Mouse (Mus musculus): ENCODE measurements at regions not wholly inside any gene's neighbourhood (a gene's known extent, or its start where the extent isn't known, plus 50 kb on each side); places are given as distances from the start of the nearest gene placed in this dataset.

DNA sequence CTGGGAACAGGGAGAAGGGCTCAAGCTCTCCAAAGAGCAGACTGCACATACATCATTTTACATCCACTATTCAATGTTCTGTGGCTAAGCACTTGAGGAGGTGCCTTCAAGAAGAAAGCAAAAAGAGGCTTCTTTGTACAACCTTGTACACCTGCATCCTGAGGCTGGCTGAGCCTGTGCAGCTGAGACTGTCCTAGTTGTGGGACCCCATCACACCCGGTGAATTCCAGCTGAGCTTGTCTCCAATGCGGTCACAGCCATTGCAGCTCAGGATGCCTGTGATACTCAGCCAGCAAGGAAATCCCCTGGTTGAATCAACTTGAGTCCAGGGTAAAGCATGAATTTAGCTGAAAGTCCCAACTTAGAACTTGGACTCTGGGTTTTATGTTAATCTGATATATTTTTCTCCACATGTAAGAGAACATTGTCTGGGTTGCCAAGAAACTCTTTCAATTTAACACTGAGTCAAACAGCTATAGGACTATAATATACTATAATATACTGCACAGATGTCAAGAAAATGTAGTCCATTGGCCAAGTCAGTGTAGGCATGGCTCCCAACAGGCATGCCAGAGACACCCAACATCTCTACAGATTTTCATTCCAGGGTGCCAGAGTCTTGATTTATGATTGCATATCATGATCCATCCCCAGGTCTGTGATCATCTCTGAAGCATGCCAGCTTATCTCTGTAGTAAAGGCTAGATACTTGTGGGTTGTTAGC is 599.2 kb downstream of the Pard3 start:
- DNase-seq (ENCODE audit: extremely low spot score, low spot score): no peak

DNA sequence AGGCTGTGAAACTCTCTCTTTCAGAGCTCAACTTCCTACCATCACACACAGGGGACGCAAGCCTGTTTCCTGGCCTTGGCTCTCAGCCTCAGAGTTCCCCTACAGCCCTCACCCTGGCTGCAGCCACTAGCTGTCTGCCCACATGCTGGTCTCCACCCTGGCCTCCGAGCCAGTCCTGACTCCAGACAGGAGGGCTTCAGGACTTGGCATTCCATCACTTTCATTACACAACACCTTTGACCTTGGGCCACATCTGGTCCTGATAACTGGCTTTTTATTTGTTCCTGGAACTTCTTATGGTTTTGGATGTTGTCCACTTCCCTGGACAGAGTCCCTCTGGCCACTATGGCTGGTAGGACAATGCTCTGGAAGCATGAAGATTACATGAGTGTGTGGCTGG is 602.9 kb downstream of the Pard3 start:
- DNase-seq (ENCODE audit: extremely low spot score, low spot score): peak; percentile 21

DNA sequence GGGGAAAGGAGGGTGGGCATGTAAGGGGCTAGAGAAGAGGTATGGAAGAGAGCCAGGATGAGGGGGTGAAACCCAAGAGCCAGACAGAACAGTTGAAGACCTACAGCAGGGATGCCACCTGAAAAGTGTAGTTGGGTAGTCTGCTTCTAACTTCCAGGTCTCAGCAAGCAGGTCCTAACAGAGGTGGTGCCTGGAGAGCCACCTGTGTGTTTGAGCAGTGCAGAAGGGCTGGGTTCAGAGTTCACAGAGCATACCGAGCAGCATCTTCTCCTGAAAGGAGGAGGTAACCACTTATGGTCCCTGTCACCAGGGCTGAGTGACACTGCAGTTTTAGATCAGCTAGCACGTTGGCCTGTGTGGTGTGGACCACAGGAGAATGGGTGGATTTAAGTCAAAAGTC is 605.3 kb downstream of the Pard3 start:
- no peak for DNase-seq (ENCODE audit: extremely low spot score, low spot score)

DNA sequence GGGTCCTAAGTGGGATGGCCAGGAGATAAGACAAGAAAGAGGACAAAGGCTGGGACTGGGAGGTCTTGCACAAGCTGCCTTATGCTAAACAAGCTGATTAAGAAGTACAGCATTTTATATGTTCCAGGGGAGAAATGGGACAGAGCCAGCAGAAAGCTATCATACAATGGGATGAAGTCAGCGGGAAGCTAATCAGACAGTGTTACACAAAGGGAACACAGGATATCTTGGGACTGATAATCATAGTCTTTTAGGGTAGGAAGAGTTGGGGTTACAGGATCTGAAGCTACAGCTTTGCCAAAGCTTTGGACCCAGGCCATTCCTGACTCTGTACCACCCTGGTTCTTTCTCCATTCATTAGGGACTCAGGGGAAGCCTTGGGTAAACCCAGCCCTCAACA is 610.4 kb downstream of the Pard3 start:
- no peak for DNase-seq (ENCODE audit: extremely low spot score, low spot score)

DNA sequence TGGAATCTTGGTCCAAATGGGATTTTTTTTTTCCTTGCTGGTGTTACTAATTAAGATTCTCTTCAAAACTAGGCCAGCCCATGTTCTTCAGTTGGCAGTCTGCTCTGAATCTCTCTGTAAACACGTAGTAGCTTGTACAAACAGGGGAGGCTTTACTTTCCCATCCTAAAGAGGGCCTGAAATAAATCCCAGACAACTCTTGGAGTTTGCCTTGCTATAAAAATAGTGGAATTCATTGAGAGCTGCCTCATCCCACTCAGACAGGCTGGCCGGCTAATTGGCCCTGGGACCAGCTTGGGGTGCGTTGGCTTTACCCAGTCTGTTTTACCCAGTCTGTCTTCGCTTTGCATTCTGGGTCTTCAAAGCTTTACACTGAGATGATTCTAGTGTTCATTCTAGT is 611.7 kb downstream of the Pard3 start:
- DNase-seq (ENCODE audit: extremely low spot score, low spot score): no peak

DNA sequence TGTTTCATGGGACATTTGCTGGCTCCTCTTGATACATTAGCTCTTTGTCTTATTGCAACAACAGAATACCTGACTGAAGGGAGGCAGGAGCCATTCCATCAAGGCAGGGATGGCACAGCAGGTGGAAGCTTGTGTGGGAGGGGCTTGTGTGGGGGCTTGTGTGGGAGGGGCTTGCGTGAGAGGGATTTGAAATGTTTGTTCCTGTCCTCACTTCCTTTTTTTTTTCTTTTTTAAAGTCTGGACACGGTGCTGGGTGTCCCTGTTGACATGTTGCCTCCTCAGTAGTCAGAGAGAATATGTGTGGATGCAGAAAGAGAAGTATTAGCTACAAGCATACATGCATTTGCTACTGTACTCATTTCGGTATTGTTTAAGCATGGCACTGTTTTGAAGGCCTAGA is 616.5 kb downstream of the Pard3 start:
- DNase-seq (ENCODE audit: extremely low spot score, low spot score): no peak

DNA sequence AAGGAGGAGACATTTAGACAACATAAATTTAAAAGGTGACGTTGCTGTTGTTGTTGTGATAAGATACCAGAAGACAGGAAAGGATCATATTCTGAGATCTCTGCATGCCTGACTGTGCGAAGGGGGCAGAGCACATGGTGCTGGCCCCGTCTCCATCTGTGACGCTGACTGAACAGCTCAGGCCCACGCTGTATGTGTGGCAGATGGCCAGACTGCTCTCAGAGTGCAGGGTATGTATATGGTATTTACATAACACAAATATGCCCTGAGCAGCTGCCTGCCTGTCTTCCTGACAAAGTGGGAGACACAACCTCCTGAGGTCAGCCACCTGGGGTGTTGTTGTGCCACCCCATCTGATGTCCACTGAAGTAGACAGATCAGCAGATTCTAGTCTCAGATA is 620.5 kb downstream of the Pard3 start:
- DNase-seq (ENCODE audit: extremely low spot score, low spot score): no peak

DNA sequence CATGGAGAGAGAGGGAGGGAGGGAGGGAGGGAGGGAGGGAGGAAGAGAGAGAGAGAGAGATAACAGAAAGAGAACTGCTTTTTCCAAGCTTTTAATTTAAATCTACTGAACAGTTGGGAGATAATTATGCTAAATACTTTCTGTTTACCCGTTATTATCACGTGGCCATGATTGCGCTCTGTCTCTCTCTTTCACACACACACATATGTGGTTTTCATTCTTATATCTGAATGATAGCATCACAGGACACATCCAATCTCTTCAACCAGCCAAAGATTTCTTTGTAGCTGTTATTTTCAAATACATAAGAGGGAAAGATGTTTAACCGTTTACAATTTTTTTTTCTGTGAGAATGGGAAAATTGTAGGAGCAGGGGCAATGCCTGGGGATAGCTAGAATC is 627.1 kb downstream of the Pard3 start:
- no peak for DNase-seq (ENCODE audit: extremely low spot score, low spot score)

DNA sequence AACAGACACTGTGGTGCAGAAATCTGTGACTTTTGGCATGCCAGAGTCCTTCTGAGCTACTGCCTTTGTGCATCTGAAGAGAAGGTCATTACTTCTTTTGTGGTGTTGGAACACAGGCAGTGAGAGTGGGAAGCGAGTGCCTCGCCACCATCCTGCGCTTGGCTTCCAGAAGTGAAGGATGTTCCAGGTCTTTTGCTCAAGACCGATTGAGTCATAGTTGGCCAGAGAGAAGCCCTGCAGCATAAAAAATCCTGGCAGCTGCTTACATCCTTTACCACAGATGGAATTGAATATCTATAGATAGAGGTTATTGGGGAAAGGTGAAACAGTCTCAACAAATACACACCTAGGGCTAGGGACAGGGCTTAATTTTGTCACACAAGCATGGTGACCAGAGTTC is 634.7 kb downstream of the Pard3 start:
- DNase-seq (ENCODE audit: extremely low spot score, low spot score): no peak

DNA sequence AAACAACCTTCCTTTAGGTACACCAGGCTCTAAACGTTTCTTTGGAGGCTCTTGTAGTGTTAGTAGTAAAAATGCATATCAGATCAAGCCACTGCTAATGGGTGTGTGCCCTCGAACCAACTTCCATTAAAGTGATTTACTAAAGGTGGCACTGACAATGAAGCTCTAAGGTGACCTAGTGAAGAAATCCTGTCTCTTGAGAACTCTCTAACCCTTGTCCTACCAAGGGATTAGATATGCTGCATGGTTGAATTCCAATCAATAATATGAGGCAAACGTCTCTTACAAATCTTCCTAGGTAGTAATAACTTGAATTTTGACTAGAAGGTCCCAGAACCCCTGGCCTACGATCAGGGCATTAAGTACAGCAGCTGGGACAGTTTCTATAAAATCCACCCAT is 640.7 kb downstream of the Pard3 start:
- no peak for DNase-seq (ENCODE audit: extremely low spot score, low spot score)

DNA sequence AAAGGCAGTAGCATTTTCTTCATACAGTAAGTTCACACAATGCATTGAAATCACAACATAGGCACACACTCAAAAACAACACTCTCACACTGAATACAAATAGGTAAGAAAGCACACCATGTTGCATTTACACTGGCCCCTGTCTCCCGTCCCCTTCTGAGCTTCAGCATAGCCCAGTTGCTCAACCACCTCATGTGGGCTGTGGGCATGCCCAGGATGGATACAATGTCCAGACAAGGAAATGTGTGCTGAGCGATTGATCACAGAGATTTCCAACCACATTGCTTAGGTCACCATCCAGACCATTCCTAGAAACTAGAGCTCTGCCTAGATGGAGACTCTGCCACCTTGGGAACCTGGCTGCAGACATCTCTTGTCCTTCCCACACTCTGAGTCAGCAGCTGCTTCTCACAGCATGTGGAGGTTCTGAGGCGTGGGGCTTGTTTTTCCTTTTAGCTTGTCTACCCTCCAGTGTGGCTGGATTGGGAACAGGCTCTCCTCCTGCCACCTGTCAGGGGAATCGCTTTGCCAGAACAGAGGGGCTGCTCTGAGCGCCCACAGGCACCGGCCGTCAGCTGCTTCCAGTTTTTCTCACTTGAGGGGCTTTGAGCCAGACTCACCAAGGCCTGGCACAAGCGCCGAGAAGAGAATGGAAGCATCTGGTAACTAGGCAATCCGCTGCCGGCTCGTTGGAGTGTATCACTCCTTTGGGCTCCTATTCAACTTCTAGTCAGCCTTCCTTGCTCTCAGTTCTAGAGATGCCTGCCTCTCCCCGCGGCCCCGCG is 642.5 kb downstream of the Pard3 start:
- DNase-seq (ENCODE audit: extremely low spot score, low spot score): no peak

DNA sequence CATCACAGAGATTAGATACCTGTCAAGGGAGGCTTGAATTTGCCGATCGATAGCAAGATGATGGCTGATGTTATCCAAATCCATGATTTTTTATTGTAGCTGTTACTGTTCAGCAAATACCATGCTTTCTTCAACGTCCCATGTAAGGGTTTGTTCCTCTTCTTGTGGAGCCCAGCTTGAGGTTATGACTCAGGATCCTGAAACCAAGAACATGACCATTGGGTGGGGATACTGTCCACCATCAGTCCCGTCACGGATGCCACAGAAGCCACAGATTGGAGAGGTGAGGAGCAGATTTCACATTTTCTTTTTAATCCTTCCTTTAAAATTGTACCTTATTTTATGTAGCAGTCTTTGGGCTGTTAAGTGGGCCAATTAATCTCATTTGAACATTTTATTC is 645.7 kb downstream of the Pard3 start:
- no peak for DNase-seq (ENCODE audit: extremely low spot score, low spot score)

DNA sequence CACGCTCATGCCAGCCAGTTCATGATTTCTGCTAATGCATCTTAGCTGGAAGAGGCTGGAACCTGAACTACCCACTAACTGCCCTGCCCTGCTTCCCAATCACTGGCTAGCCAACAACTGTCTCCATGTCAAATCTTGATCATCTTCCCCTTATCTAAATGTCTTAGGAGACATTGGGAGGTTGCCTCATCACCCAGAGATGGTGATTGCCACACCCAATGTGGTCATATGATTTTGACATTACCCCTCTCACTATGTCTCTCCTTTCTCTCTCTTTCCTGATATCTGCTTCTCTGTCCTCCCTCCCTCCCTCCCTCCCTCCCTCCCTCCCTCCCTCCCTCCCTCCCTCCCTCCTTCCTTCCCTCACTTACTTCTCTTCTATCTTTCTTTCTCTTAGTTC is 643.3 kb upstream of the Nrp1 start:
- DNase-seq (ENCODE audit: extremely low spot score, low spot score): no peak

DNA sequence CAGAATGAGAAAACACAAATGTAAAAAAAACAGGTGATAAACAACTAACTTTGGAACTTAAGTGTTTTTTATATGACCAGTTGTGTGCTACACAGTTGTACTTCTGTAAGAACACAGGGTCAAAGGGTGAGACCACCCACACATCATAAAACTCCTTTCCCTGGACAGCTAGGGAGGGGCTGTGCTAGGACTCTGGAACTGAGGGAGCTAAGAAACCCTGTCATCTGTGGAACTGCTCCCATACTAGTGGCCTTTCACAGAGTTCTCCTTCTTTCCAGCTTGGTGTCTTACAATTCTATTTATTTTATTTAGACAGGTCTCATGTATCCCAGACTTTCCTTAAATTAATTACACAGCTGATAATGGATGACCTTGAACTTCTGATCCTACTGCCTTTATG is 640.4 kb upstream of the Nrp1 start:
- DNase-seq (ENCODE audit: extremely low spot score, low spot score): no peak

DNA sequence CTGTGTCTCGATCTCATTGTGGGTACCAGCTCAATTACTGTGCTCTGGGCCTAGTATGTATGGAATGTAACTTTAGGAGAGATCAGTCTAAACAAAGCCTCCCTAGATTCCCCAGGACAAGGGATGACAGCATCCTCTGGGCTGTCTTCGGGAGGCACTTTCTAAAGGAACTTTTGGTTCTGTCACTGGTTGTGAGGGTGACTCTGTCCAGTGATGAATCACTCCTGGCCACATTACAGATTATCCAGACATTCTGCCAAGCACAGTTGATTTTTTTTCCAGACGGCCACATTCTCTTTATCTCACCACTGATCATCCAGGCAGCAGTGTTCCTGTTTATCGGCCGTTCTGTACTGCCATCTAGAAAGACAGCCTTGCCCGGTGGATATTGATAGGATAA is 638.5 kb upstream of the Nrp1 start:
- no peak for DNase-seq (ENCODE audit: extremely low spot score, low spot score)

DNA sequence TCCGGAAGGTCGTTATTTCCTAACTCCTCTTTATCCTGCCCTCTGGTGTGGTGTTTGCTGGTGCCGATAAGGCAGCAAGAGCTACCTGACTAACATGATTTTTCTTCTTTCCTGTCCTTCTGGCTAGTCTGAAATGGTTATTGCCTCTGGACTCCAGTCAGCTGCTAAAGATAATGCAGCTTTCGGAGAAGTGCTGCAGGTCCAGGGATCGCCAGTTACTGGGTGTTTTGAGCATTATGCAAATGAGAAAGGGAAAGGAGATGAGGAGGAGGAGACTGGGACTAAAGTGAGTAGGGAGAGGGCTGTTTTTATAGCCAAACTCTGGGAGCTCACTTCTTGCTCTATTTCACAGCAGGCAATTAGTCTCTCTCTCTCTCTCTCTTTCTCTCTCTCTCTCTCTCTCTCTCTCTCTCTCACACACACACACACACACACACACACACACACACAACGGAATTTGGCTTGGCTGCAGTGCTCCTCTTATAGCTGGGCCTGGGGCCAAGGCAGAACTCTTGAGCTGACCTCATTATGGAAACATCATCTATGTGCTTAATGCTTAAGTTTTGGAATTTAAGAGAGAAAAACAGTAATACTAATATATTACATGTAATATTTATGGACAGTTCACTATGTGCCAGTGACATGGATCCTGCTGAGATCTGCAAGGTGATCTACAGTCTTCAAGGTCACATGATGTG is 637.7 kb upstream of the Nrp1 start:
- no peak for DNase-seq (ENCODE audit: extremely low spot score, low spot score)

DNA sequence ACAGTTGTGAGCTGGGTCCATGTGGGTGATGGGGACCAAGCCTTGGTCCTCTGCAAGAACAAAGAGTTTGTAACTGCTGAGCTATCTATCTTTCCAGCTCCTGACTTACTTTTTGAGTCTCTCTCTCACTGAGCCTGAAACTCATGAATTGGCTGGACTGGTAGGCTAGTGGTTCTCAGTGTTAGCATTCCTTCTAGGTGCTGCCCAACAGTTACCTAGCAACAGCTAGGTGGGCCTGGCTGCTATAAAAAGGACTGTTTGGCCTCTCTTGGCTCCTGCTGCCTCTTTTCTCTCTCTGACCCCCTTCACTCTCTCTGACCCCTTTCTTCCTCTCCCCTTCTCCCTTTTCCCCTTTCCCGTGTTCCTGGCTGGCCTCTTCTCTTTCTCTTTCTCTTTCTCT is 636.8 kb upstream of the Nrp1 start:
- DNase-seq (ENCODE audit: extremely low spot score, low spot score): no peak

DNA sequence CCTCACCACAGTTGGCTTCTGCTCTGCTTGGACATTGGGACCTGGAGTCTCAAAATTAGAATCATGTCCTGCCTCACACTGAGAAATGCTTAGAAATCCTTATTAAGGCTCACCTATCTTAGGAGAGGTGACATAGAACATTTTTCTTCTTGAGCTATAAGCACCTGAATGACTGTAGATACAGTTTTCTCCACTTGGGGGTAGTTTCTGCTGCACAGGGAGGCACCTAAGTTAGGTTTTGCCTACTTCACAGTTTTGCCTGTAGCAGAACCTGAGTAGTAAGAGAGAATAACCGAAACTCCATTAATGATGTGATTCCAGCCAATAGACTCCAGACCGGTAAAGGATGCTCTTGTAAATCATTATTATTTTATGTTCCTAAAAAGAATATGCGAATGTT is 624.3 kb upstream of the Nrp1 start:
- no peak for DNase-seq (ENCODE audit: extremely low spot score, low spot score)

DNA sequence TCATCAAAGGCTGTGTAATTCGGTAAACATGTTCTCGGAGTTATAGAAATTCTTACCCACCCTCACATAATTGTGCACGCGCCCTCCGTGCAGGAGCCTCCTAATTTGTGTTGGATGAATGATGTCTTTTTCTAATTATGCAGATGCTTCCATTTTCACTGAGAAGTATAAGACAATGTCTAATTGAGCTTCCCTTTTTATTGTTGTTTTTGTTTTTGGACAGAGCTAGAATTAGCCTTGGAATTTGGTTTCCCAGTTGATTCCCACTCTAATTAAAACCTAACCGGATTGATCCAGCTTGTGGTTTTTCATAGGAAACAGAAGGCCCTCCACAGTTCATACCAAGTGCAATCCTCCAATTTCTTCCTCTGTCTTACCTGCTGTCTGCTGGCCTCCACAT is 616.2 kb upstream of the Nrp1 start:
- DNase-seq (ENCODE audit: extremely low spot score, low spot score): no peak

DNA sequence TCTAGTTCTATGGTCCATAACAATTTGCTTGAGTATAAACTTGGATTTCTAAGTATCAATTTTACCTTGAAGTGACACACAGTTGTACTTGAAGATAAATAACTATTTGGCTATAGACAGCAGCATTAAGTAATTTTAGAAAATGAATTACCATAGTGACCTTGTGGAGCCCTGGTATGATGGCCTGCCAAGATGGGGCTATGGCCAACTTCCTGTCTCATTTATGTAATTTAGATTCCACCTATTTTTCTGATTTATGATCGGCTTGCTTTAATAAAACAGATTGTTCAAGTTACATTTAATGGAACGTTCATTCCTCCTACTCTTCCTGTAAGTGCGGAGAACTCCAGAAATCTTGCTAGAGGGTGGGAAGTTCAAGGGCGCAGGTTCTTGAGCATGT is 613.2 kb upstream of the Nrp1 start:
- DNase-seq (ENCODE audit: extremely low spot score, low spot score): no peak

DNA sequence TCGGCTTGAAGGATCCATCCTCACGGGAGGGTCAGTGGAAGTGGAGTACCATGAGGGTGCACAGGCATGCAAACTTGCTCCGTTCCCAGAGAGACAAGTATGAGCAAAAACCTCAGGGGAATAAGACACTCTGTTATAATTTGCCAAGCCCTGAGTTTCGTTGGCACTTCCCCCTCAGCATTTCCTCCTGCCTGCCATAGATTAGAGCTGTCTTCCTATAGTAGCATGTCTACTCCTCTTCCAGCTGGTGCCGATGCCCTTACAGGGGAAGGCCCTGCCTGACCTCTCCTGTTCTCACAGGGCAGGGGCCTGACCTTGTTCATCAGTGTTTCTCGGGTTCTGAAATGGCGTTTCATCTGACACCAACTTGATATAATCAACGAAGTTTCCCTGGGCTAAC is 611.9 kb upstream of the Nrp1 start:
- no peak for DNase-seq (ENCODE audit: extremely low spot score, low spot score)

DNA sequence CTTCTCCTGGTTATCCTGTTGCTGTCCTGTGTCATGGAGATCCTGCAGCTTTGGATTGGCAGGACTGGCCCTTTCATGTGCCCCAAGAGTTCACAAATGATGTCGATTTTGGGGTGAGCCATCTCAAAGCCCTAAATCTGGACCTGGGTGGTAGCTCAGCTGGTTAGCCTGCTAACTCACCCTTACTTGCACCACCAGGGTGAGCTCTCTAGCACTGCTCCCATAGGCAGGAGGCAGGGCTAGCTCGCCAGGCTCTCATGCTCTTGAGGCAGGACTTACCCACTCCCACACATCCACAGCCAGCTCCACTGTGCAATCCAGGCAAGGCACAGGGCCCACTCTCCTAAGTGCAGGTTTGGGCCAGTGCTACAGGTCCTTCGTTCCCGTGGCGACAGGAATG is 605.5 kb upstream of the Nrp1 start:
- DNase-seq (ENCODE audit: extremely low spot score, low spot score): no peak

Measured in neural tube, embryonic 10.5 days (tissue).